Mouse (Mus musculus): ENCODE data around the gene Arfgap1.

Gene Arfgap1

GRCm38 (mm10) chr2:180986449-180986848, 19.4 kb downstream of the Arfgap1 start, which contains the start of gene Col20a1:
Gene Col20a1 (plus strand): TSS chr2:180986535.
- in situ Hi-C loops (cut with MboI): no loop called here

GRCm38 (mm10) chr2:180987001-180987400, 20.0 kb downstream of the Arfgap1 start:
- in situ Hi-C loops (cut with MboI): no loop called here

- in situ Hi-C loops (cut with MboI): no loop called here
These were observed 20.5 kb downstream of the Arfgap1 start for GRCm38 (mm10) chr2:180987432-180988030.

GRCm38 (mm10) chr2:180988347-180988913, 21.4 kb downstream of the Arfgap1 start:
- in situ Hi-C loops (cut with MboI): no loop called here

- in situ Hi-C loops (cut with MboI): no loop called here
These were observed 21.9 kb downstream of the Arfgap1 start for GRCm38 (mm10) chr2:180988948-180989347.

- in situ Hi-C loops (cut with MboI): no loop called here
These were observed 23.3 kb downstream of the Arfgap1 start for GRCm38 (mm10) chr2:180990347-180990746.

- in situ Hi-C loops (cut with MboI): no loop called here
These were observed 27.3 kb downstream of the Arfgap1 start for GRCm38 (mm10) chr2:180994360-180994759.

- in situ Hi-C loops (cut with MboI): no loop called here
These were observed 28.4 kb downstream of the Arfgap1 start for GRCm38 (mm10) chr2:180995457-180995856.

GRCm38 (mm10) chr2:180996436-180996835, 29.4 kb downstream of the Arfgap1 start:
- in situ Hi-C loops (cut with MboI): no loop called here

- in situ Hi-C loops (cut with MboI): no loop called here
These were observed 29.9 kb downstream of the Arfgap1 start for GRCm38 (mm10) chr2:180996905-180997304.

GRCm38 (mm10) chr2:181007054-181007453, 40.0 kb downstream of the Arfgap1 start:
- in situ Hi-C loops (cut with MboI): no loop called here

GRCm38 (mm10) chr2:181008339-181008738, 41.3 kb downstream of the Arfgap1 start:
- in situ Hi-C loops (cut with MboI): no loop called here

- in situ Hi-C loops (cut with MboI): no loop called here
These were observed 64.4 kb downstream of the Arfgap1 start for GRCm38 (mm10) chr2:181031406-181031934.

Data from mature B cell (primary cell).